Mouse (Mus musculus) left cerebral cortex, postnatal 10 days (tissue): ENCODE results near the gene Pex16. TPM values are rescaled to one million over a fixed set of nuclear protein-coding genes. Genes with fewer than 3 reads are reported as not detected.
"Not testable (repeated sequence)": the region's sequence is repeated elsewhere in the genome, so short reads cannot be mapped to it uniquely, and the experiment has no call there.

ENCODE experiments used
- DNase-seq, 2 experiments: peaks; one replicate each; pipeline ENCODE4 v3.0.0; 2021 to 2022; ENCODE audit warnings: low spot score in 2 of 2, mixed read lengths in 1 of 2; ENCODE audit errors: extremely low spot score in 1 of 2
- intact Hi-C: fragments of 180-260 bp; cut with DNase I; formaldehyde crosslinking; loops from one replicate; pipeline ENCODE4 v1.15.1; 2025
- total RNA-seq, 2 experiments: library from RNA; stranded (reverse); gene quantifications; 2 replicates each; pipeline ENCODE4 v1.2.3; 2021

Gene Pex16
- total RNA-seq, 2 experiments from 2014 or later, result 40.3 to 40.4 TPM

DNA sequence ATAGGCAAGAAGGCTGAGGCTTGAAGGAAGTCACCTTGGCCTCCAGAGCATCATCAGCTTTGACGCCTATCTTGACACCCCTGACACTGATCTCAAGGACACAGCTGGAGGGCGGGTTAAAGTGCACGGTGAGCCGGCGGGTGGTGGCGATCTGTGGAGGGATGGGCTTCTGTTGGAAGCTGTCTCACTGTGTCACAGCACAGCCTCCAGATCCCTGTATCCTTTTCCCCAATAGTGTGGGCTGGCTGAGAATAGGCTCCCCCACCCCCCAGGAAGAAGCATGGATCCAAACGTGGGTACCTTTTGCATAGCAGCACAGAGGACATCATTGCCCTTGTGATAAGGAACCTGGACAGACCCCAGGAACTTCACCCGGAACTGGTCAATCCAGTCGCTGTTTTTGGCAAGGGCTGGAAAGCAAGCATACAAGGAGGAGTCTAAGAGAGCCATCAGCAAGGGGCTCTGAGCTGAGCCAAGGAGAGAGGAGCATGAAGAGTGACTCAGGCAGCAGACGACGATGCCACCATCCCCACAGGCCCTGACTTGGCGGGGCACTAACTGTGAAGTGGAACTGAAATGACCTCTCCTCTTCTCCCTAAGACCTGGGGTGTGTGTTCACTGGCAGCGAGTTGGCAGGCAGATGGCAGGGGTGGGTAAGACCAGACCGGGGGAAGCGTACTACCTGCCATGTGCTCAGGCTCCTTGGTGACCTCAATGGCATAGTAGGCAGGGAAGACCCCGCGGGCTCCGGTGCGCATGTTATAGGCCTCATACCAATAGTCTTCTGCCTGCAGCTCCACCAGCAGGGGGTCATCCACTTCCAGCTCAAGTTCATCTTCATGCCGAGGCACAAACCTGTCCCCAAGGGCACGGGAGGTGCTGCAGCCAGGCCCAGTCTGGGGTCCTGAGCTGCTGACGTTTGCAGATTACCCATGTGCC lies 10.9 kb downstream of the Pex16 start:
- DNase-seq, result no peak
- intact Hi-C loops, result no loop called here

DNA sequence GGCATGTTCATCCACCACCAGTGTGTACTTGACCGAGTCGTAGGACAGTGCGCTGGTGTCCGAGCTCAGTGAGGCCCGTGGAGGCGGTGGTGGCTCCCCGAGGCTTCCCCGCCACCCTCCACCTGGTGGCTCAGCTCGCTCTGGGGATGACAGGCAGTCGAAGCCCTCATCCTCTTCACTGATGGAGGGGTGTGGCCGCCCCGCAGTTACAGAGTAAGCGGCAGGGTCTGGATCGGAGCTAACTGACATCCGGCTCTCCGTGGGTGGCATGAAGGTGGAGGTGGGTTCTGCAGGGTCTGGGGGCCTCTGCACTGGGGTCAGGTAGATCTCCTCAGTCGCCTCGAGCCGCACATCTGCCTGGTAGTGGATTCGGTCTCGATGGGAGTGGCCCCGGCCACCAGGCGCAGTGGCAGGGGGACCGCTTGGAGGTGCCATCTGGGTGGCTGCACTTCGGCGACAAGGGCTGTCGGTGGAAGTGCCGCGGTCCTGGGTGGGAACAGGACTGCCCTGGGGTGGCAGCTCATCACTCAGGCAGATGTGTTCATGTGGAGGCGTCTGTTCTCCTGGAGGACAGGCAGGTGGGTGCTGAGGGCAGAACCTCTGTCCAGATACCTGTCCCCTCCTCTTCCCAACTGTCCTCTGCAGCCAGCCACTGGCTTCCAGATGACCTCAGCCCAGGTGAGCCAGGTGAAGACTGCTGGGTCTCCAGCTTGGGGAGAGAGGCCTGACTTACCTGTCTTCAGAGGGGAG lies 12.5 kb downstream of the Pex16 start:
- intact Hi-C loops, result no loop called here
- DNase-seq, result peak in 1 of 2 experiments; percentile 49

DNA sequence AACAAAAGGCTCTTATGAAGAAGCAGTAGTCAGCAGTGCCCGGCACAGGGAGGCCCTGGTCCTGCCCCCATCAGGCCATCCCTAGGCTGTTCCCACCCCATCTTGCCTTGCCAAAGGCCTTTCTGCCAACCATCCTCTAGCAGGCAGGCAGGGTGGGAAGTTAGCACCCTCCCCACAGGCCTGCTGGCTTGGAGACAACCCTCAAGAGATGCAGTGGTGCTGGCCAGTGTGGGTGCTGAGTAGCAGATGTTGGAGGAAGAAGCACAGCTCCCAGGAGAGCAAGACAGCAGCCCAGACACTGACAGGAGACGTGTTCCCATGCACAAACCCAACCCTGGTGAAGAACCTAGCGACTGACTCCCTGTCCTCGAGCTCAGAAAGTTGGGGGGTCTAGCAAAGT lies 13.2 kb downstream of the Pex16 start:
- no peak for DNase-seq

DNA sequence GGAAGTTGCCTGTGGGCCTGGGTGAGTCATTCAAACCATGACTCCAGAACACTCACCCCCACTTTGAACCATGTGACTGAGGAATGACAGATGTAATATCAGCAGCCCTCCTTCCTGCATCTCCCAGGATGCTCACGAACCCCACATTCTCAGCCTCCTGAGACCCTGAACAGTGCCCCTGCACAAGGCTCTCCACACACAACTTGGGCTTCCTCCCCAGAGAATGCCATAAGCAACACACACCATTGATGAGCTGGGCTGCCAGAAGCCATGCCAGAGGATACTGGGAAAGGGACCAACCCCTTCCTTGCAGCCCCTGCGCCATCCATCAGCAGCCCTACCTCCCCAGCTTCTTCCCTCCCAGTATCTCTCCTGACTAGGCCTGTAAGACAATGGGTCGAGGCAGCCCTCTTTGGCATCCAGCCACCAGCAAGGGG lies 13.6 kb downstream of the Pex16 start:
- peak in 1 of 2 experiments; percentile 52 for DNase-seq
- intact Hi-C loops, result no loop called here

More for the DNA sequence above, 13.2 kb downstream of the Pex16 start:
- intact Hi-C loops, result no loop called here

DNA sequence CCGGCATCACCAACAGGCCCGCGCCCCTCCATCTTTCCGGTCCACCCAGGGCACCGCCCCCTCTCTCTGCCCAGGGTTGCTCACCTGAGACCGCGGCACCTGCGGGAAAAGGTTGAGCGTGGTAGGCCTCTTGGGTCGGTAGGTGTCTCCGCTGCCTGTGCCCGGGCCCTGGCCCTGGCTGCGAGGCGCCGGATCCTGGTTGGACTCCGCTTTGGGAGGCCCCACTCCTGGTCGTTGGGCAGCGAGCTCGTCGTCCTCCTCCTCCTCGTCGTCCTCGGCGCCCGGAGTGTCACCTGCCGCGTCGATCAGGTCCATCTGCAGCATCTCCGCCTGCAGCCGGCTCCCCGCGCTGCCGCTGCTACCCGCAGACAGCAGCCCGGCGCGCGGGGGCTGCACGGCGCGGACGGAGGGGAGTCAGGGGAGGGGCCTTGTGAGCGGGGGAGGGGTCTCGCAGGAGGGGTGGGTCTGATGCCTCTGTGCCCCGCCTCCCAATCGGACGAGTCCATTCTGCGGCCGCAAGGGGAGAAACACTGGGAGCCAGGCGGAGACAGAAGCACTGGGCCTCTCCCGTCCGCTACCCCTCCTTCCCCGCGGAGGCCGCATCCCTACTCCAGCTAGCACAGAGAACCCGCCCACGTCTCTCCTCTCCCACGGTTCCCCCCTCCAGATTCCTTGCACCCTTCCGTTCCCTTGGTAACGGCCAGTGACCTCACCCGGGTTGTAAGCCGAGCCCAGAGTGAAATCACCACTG lies 14.6 kb downstream of the Pex16 start:
- DNase-seq, result peak; percentile 92 to 94
- intact Hi-C loops, result no loop called here

DNA sequence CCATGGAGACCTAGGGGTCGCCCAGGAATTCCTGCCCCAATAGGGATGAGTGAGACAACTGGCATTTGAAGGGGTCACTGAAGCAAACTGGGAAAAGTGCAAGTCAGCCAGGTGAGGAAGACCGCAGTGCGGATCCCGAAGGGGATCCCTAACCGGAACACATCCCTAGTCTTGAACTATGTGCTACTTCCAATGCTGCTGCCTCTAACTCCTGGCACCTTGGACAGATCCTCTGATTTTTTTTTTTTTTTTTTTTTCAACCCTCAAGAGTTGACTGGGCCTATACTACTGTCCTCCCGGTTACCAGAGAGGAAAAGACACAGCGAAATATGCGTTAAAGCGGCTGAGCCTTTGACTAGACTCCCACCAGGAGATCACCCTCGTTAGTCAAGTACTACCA lies 15.2 kb downstream of the Pex16 start:
- no peak for DNase-seq
- intact Hi-C loops, result no loop called here

DNA sequence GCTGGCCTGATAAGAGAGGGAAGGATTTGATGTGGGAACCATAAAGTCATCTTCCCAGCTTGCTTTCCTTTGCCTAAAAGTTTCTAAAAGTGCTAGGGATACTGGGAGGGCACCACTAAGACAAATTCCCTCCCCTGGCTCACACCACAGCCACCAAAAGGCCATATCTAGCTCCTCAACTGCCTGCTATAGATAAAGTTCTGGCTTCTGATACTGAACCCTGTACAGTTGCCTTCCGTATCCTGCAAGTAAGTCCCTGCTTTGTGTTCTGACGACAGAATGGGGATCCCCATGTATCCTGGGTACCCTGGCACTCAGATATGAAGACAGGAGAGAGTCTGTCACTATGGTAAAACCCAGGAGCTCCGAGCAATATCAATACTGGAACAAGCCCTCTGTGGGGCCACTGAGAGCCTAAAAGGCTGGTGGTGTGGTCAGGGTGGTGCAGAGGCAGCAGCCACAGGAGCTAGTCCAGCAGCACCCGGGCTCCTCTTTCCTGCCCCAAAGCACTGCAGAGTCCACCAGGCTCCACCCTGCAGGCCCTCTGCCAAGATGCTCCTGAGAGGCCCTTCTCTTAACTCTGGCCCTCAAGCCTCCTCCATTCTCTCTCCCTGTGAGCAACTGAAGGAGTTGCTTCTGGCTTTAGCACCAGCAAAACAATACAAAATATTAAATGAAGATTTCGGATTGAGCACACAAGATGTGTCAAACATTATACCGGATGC lies 15.9 kb downstream of the Pex16 start:
- intact Hi-C loops, result no loop called here
- DNase-seq, result peak in 1 of 2 experiments; percentile 66

DNA sequence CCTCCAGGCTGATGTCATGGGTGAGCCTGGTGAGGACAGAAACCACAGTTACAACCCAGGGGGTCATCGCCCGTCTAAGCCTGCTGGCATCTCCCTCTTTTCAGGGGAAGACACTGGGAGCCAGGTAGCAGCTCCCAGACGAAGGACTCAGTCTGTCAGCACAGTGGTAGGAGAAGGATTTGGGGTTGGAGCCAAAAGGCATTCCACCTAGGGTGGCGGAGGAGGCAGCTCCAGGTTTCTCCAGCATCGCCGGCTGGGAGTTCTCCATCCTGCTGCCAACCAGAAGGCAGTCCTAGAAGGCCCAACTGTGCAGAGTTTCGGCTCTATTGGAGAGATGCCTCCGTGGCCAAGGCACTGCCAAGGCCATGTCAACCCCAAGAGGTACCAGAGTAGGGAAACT lies 16.6 kb downstream of the Pex16 start:
- no peak for DNase-seq
- intact Hi-C loops, result no loop called here

DNA sequence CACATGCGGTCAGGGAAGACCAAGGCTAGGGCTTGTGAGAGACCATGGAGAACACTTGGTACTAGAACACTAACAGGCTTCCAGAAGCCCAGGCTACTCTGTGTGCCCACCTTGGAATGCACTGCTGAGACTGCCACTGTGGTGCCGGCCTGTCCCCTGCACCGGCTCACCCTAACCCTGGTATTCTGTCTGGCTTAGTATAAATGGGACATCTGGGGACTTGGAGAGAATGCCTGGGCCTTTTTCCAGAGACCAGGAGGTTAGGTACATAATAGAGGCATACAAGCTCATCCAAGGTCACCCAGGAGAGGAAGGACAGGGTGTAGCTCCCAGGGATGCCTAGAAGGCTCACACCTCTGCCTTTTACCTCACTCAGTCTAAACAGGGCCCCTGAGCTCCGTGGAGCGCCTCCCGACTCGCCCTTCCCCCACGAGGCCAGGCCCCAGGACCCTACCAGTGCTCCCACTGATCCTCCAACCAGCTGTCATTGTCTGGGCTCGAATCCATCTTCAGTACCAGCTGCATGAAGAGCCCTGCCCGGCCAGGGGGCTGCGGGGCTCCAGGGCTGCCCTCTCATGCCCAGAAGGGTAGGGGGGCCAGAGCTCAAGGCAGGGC lies 17.3 kb downstream of the Pex16 start:
- DNase-seq, result no peak
- intact Hi-C loops, result no loop called here

DNA sequence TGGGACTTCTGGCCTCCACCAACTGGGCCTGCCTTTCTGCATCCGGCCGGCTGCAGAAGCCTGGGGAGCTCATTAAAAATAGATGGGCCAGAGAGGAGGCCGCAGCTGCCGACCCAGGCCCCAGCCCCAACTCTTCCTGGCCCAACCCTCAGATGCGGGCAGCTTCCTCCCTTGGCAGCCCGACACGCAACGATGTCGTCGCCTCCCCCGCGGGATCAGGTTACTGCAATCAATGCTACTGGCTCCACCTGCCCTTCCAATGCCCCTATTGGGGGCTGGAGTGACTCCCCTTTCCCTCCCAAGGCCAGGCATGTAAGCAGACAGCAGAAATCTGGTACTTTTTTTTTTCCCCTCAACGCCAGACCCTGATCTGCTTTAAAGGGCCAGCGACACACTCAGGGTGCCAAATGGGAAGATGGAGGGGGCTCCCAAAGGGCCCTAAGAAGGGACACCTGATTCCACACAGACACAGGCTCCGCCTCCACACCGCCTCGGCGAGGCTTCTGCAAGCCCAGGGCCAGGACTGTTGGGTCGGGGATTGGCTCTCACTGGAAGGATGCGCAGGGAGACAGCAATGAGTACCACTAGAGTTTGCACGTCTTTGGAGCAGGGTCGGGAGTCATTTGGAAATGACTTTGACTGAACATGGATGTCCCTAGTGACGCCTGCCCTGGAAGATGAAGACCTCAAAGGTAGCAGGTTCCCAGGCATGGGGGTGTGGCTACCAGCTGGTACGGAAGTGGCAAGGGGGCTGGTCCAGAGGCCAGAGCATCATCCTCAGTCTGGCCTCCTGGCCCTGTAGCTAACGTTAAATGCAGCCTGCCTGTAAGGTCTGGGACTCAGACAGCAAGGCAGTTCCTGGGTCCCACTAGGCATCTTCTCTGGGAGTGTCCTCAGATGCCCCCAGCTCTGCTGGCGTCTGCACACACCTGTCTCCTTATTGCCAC lies 18.1 kb downstream of the Pex16 start:
- intact Hi-C loops, result no loop called here
- DNase-seq, result peak in 1 of 2 experiments; percentile 65

DNA sequence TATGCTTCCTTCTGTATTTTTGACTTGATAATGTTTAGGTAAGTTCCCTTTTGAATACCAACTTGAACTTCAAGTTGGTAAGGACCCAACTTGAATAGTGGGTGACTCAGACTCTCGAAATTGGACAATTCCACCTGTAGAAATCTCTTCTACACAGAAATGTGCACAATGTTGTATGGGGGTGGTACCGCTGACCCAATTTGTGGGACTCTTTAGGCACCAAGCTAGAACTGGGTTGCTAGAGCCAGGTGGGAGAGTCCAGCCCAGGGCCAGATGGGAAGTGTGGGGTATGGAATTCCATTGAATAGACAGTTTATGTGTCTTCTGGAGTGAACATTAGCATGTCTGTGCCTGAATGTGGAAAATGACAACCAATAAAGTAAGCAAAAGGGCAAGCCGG lies 21.1 kb downstream of the Pex16 start:
- intact Hi-C loops, result no loop called here
- no peak for DNase-seq

DNA sequence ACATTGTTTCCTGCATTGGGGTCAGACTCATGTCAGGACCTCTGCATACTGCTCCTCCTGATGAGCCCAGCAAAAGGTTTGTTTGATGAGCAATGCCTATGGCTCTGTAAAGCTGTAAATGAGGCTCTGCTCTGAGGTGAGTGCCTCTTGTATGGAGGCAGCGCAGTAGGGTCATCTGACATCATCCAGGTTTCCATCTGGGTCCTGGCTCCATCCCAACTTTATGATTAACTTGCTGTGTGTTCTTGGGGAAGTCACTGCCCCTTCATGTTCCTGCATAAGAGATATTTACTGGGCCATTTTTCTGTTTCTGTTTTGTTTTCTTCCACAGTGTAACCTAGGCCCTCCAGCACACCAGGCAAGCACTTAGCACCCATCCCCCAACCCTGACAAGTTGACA lies 23.0 kb downstream of the Pex16 start:
- intact Hi-C loops, result no loop called here
- no peak for DNase-seq

DNA sequence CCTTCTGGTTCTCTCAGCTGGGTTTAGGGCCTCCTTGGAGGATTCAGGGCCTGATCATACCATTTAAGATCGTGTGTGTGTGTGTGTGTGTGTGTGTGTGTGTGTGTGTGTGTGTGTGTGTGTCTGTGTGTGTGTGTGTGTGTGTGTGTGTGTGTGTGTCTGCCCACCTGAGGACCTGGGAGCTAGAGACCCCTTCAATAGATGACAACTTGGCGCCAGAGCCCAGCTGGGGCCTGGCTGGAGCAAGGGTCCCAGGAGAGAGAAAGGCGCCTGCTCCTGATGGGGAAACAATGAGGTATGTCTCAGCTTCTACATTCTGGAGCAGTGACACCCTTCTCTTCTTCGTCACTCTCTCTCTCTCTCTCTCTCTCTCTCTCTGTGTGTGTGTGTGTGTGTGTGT lies 25.4 kb downstream of the Pex16 start:
- intact Hi-C loops, DNase-seq: not testable (repeated sequence)

DNA sequence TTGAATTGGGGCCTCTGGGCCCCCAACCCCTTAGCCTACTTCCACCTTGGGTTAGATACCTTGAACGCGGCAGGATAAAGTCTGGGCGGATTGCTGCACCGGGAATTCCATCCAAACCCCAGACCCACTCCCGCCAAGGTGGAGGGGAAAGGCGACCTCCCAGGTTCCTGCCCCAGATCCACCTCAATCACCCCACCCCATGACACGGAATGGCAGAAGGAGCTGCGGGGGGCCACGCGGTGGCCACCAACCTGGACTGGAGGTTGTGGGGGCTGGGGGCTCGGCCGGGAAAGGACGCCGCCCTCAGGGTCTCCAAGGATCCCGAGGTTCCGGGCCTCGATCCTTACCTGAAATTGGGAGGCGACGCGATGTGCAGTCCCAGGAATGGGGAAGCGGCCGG lies 26.2 kb downstream of the Pex16 start:
- peak in 1 of 2 experiments; percentile 49 for DNase-seq
- intact Hi-C loops, result no loop called here

DNA sequence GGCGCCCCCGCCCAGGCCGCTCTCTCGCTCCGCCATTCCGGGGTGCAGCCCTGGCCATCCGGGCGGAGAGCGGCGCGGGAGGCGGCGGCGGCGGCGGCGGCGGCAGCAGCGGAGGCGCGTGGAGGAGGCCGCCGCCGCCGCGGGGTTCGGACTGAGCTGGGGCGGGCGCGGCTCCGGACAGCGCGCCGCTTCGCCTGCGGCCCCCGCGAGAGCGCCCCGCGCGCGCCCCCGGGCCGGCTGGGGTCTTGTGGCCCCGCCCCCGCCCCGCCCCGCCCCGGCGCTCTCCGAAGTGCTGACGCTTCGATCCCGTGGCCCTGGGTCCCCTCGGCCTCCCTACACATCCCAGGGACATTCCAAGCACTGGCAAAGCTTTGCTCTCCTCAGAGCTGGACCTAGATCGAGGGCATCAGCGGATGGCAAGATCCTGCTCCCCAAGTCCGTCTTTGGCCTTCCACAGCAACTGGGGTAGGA lies 26.6 kb downstream of the Pex16 start, which contains the start of gene Mapk8ip1:
TSS of gene Mapk8ip1 (minus strand) at position 173 of the 471 bp plus-strand sequence.
- intact Hi-C loops, result no loop called here
- DNase-seq, result peak in 1 of 2 experiments; percentile 61

DNA sequence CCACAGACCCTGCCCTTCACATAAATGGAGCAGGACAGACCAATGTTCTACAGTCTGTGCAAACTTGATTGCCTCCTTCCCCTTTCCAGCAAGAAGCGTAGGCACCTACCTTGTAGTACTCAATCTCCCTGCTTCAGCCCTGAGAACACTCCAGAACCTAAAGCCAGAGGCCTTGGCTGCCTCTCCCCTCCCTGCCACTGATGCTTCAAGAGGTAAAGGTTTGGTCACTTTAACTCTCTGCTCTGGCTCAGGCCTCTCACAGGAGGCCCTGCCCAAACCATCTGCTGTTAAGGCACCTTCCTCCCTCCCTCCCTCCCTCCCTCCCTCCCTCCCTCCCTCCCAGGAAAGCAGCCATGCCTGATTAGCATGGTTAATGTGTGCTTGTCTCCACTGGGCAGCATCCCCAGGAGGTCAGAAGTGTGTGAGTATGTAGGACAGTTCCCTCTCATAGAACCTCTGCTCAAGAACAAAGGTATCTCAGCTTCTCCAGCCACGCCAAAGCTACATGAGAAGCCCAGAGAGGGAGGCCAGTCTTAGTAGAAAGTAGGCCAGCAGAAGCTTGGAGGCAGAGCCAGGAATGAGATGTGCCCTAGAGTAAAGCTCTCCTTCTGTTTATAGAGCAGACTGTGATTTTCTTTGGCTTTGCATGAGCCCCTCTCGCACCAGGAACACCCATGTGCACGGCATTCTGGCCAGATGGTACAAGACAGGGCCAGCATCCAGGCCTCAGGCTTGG lies 28.3 kb downstream of the Pex16 start:
- no peak for DNase-seq
- intact Hi-C loops, result no loop called here
